Mouse (Mus musculus): ENCODE results near the gene Pde4d.
A peak's percentile ranks its signal among the peaks of the same experiment; 100 is the strongest.

Gene Pde4d

DNA sequence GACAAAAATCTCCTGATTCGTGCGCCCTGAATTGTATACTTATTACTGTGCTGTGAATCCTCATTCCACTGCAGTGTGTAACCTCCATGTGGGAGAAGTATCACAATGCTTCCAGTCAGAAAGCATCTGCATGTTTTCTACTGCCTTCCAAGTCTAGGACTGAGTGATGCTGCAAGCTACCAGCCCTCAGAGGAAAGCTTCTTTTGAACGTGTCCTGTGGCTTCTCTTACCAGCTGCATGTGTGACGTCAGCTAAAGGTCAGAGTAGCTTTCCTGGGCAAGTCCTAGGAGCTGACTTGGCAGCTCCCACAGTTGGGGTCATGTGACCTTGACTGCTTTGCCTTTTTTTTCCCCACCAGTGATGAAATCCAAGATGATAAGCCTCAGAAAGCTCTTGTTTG is 1086.9 kb downstream of the Pde4d start:
- DNase-seq: peak in 1 of 2 experiments; percentile 41

DNA sequence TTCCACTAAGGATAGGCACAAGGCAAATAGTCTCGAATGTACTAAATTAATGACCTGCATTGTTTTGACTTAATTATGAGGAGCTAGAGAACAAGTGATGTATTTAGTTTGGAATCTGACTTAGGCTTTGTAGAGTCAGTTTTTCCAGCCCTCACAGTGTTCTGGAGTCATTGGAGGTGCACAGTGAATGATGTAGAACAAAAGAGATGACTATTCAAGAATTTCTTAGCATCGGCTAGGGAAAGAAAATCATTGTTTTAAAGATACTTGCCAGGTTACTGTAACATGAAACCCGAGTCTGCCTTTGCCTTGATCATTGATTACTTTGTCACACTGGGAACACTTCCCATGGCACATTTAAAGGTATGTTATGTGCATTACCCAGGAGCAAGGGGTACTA is 1089.6 kb downstream of the Pde4d start:
- no peak for DNase-seq

DNA sequence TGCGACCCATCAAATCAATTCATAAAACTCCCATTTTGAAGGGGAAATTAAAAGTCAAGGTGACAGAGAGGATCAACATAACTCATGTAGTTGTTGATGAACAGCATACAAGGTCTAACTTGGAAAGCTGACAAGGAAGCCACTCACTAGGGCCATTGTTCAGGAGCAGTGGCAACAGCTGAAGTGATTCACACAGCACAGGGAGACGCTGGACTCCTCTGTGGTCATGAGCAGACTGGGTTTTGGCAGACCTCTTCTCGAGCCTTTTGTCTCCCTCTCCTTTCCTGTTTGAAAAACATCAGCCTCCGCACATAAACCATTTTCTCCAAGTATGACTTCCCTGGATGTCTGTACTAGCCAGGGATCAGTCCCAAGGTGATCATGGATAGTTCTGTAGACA is 1094.9 kb downstream of the Pde4d start:
- DNase-seq: no peak

GRCm38 (mm10) chr13:109546337-109546736 is 1096.6 kb downstream of the Pde4d start:
- peak in 1 of 2 experiments; percentile 55 for DNase-seq

GRCm38 (mm10) chr13:109547006-109547587 is 1097.3 kb downstream of the Pde4d start:
- DNase-seq: no peak

GRCm38 (mm10) chr13:109547700-109548099 is 1098.0 kb downstream of the Pde4d start:
- peak; percentile 70 to 89 for DNase-seq

DNA sequence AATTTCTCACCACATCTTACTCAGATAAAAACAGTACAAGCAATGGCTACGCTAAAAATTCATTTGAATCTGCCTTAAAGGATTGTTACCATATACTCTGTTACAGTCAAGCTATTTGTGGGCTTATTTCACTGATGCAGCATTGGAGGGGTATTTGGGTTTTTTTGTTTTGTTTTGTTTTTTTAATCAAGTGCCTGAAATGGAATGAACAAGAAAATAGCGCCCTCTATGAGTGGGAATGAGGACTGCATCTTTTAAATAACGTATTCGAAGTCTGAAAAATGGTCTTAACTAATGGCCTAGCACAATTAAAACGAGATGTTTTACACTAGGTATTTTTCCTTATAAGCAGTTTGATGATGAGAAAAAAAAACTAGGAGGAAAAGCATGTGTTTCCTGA is 1098.5 kb downstream of the Pde4d start:
- DNase-seq: no peak

- no peak for DNase-seq
Observed at GRCm38 (mm10) chr13:109548771-109549555, 1099.2 kb downstream of the Pde4d start.

DNA sequence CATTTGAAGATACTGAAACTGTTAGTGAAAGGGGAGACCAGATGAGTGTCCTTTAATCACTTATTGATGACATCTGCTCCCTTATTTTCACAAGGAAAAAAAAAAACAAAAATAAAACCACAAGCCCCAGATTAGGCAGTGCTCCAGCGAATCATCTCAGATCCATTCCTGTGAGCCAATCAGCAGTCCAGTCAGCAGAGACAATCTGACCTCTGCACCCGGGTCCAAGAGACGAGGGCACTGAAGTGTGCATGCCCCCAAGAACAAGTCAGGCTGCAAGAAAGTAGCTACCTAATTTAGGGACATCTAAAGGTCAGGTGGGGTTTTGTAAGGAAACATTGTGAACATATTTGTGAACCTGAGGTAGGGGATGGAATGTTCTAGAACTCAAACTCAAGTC is 1102.1 kb downstream of the Pde4d start:
- DNase-seq: peak; percentile 91

GRCm38 (mm10) chr13:109555513-109555912 is 1105.8 kb downstream of the Pde4d start:
- DNase-seq: peak; percentile 86 to 88

DNA sequence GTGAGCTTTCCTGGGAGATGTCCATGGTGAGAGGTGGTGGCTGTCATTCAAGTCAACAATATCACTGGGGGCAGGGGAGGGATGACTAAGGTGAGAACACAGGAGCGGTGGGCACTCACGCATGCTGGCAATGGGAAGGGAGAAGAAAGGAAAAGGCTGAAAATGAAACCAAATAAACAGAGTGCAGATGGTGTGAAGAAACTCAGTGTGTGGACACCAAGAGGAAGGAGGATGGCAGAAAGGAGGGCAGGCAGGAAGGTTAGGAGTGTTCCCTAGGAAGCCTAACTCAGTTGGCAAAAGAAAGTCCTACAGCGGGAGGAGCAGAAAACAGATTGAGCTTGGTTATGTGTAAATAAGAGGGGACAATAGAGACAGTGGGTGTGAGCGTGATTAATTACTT is 1107.1 kb downstream of the Pde4d start:
- no peak for DNase-seq

DNA sequence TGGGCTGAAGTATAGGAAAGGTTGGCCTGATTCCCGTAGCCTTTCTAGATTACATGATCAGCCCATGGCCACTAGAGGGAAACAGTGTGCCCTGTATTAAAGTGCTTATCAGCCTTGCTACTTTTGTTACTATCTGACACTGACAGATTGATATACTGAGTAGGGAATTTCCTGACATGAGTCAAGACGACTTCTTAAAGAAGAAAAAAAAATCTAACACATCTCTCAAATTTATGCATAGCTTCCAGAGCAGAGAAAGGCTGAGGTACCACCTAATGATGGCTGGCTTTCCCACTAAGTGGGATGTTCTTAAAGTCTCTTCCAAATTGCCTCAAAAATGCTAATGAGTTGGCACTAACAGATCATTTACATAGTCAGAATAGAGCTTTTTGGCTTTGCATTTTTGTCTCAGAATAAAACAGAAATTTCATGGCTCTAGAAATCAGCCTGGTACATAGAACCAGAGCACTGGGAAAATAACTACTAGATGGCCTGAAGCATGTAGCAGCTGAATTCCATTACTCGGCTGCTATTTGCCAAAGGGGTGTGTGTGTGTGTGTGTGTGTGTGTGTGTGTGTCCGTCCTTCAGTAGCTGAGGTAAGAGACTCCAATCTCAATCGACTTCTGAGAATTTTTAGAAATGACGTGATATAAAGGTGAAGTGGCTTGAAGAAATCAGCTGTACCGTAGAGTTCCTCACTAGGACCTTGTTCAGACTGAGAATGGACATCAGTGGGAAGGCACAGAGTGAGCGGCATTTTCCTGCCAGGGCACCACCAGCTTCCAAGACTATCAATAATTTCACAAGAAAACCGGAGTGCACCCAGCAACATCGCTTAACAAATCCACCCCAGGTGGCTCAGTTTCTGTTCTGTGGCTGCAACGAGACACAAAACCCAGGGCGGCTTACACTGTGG is 1108.9 kb downstream of the Pde4d start:
- peak in 1 of 2 experiments; percentile 61 for DNase-seq

DNA sequence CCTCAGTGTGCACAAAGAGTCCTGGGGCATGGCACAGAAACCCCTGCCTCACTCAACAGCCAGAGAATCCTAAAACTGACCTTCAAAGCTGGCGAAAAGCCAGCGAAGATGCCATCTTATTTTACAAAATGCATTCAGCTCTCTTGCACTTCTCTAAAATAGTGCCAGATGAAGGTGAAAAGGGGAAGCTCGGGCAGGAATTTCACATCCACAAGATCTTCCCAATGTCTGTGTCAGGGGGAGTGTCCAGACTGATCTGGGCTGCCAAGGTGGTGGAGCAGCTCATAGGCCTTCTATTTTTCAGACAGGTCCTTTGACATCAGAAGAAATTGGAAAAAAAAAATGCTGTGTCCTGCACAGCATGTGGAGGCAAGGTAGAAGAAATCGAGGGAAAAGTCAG is 1110.5 kb downstream of the Pde4d start:
- DNase-seq: no peak

DNA sequence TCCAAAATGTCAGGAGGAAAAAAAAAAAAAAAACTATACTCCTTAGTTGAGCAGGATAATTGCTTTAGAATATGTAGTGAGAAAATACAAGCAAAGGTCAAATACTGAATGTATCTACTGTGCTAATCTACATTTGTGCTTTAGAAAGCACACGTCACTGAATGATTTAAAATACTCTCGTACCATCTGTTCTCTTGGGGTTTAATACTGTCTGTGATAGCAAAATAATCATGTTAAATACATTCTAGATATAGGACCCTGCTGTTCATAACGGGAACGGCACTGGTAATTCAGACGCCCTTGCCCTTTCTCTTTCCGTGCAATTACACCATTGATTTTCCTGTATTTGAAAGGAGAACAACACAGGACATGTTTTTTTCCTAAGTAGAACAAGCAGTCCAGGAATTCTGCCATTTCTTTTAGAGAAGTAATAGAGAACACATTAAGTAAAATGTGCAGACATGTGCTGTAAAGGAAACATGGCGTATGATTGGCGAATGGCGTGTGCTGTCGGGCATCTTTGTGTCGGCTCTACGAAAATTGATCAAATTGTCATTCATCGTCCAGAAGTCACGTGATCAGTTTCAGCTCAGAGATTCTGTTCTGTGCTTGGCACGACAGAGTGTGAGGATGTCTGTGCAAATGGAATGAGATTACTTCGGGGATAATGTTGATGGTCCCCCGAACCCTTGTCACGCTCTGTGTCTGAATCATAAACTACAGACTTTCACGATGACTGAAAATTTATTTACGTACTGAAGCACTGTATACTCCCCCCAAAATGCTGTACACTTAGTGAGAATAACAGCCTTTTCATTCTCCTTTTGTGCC is 1119.1 kb downstream of the Pde4d start:
- no peak for DNase-seq

- DNase-seq: no peak
Observed at GRCm38 (mm10) chr13:109569491-109569890, 1119.7 kb downstream of the Pde4d start.

GRCm38 (mm10) chr13:109576725-109577124 is 1127.0 kb downstream of the Pde4d start:
- no peak for DNase-seq

- DNase-seq: peak; percentile 38 to 40
Observed at GRCm38 (mm10) chr13:109577454-109577853, 1127.7 kb downstream of the Pde4d start.

DNA sequence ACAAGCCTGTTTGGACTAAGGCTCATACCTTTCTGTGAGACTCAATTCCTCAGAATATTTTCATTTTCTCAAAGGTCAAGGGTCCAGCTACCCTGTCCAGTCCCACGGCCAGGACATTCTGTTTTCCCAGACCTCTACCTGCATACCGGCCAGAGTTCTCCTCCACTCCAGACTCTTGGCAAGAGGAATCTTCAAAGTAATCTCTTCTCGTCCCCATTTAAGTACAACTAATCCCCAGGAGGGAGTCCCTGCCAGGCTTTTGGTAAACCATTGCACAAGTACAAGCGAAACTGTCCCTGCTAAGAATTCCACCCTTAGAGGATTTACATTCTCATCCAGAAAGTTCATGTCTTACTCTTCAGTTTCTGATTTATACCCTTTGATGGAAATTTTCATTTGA is 1128.2 kb downstream of the Pde4d start:
- DNase-seq: peak; percentile 79 to 87

DNA sequence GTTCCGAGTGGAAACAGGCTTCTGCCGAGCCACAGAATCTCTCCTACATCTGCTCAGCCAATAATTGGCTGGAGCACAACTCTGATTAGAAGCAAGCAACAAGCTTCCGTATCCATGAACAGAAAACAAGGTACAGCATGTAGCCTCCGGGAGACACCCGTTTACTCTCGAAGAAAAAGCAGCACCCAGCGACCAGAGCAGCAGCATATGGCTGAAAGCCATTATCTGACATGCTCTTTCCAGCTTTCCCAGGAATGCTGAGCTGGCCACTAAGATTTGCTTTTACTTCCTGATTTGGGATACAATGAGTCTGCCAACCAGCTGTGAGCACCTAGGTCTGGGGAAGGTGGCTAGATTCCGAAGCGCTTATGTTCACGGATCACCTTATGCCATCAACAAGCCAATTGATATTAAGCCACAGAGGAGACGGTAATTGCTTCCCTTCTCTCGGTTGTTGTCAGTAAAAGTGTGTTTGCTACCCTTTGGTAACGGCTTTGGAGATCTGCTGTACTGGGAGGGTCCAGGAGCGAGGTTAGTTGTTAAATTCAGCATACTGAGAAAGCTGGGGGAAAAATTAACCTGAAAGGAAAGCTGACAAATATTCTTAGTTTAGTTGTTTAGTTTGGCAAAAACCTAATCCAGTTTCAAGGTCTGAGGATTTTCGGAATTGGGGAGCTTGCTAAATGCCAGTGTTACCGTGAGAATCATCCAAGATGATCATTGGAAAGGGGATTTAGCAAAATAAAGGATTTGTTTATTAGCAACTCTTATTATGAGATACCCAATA is 1131.7 kb downstream of the Pde4d start:
- peak; percentile 56 to 59 for DNase-seq

- DNase-seq: no peak
Observed at GRCm38 (mm10) chr13:109590048-109590447, 1140.3 kb downstream of the Pde4d start.

GRCm38 (mm10) chr13:109592192-109592797 is 1142.5 kb downstream of the Pde4d start:
- DNase-seq: no peak

All from kidney, adult 8-10 months (tissue).